Mouse (Mus musculus): Measurements from ENCODE around the gene Bahd1.

DNA sequence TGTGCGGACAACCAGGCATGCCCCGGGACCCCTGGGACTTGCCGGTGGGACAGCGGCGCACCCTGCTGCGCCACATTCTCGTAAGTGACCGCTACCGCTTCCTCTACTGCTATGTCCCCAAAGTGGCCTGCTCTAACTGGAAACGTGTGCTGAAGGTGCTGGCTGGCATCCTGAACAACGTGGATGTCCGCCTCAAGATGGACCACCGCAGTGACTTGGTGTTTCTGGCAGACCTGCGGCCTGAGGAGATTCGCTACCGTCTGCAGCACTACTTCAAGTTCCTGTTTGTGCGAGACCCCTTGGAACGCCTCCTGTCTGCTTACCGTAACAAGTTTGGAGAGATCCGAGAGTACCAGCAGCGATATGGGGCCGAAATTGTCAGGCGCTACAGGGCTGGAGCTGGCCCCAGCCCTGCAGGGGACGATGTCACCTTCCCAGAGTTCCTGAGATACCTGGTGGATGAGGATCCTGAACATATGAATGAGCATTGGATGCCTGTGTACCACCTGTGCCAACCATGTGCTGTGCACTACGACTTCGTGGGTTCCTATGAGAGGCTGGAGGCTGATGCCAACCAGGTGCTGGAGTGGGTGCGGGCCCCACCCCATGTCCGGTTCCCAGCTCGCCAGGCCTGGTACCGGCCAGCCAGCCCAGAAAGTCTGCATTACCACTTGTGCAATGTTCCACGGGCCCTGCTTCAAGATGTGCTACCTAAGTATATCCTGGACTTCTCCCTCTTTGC is 27.0 kb downstream of the Bahd1 start:
- TF ChIP-seq CTCF (IDR thresholded peaks at IDR 0.05; ENCODE audit: extremely low read depth, insufficient read depth, insufficient read length, insufficient replicate concordance) (no peak), POLR2A (IDR thresholded peaks at IDR 0.05; ENCODE audit: low read depth, low read length) (no peak)

Measured in spleen, adult 2 months (tissue).